Mouse (Mus musculus) gastrocnemius, adult 8-10 months (tissue): ENCODE results near the gene Rgs9. TPM values are rescaled to one million over a fixed set of nuclear protein-coding genes. Genes with fewer than 3 reads are reported as not detected.

Source experiments
- DNase-seq, 2 experiments: peaks; one replicate each; pipeline ENCODE4 v3.0.0; 2022; ENCODE audit warnings: low spot score in 2 of 2
- total RNA-seq, 4 experiments: library from RNA; stranded (reverse); gene quantifications; 2 replicates each; pipeline ENCODE4 v1.2.4; 2022

Gene Rgs9
- total RNA-seq, 4 experiments from 2014 or later: not detected

DNA sequence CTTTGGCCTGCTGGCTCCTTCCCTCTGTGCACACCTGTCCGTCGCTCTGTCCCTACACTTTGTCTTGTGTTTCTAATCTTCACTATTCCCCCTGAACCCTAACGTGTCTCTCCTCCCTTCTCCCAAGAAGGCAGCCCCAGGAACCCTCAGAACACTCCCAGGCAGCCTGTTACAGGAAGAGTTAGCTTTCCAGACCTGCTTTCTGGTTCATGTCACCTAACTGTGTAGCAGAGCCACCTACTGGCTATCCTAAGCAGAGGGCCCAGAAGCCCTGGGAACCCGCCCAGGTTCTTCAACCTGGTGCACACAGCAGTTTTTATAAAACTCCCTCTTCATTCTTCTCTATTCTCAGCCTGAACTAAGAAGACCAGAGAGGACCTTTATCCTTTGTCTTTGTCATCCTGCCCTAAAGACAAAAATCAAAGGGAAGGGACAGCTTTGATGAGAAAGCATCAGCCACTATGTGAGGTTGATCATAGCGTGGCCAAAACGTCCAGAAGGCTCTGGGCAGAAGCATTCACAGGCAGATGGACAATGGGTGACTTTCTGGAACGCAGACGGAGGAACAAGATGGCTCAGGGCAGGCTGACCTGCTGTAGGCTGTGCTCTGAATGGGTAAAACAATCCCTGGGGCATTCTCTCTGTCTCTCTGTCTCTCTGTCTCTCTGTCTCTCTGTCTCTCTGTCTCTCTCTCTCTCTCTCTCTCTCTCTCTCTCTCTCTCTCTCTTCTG is 119.0 kb downstream of the Rgs9 start:
- peak in 1 of 2 experiments; percentile 4 for DNase-seq

DNA sequence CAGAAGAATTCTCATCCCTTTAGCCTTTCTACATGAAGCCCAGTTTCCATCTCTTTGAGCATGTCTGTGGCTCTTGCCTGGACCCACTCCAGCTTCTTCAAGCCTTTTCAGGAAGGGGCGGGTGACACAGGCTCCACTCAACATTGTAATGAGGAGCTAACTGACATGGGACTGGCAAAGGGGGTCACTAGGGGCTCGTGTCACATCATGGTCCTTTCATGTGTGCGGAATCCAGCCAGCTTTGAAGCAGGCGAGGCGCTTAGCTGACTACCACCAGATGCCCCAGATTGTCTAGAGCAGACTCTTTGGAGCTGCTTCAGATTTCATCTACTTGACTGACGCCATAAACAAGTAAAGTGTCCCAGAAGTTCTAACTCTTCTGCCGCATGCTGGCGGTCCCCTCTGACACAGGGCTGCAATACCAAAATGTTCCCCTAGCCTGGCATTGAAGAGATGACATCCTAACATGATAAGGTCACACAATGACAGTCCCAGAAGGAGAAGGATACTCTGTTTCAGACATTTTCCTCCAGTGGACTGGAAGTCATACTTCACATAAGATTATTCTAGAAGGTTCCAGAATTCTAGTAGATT is 122.5 kb downstream of the Rgs9 start:
- no peak for DNase-seq

Other genes starting within 250 kb of the Rgs9 start
- gene E030025P04Rik, start 153.8 kb downstream of the Rgs9 start, total RNA-seq: not detected
- gene Gna13, start 64.7 kb upstream of the Rgs9 start, total RNA-seq: 10 to 100 TPM; 23.3 to 30.3 (median 28.4) TPM
- gene 9930022D16Rik, start 115.8 kb upstream of the Rgs9 start, total RNA-seq: not detected
- 10 to 100 TPM; 64.3 to 84.3 (median 72.6) TPM for gene Amz2, start 127.8 kb upstream of the Rgs9 start, total RNA-seq
- 1 to 10 TPM; 1.1 to 1.8 (median 1.2) TPM for gene Arsg, start 175.2 kb upstream of the Rgs9 start, total RNA-seq
- 1 to 10 TPM; 2.9 to 5.7 (median 4.0) TPM for gene Slc16a6, start 175.5 kb upstream of the Rgs9 start, total RNA-seq